Mouse (Mus musculus) urinary bladder, adult 2 months (tissue): ENCODE results near the gene Lrp11. TPM values are rescaled to one million over a fixed set of nuclear protein-coding genes. Genes with fewer than 3 reads are reported as not detected.

Experiments
- DNase-seq: peaks from one replicate; pipeline ENCODE4 v3.0.0; 2022; ENCODE audit warnings: low spot score
- polyA plus RNA-seq: library from polyadenylated mRNA; depleted of rRNA; stranded (reverse); fragments of >200 nt; gene quantifications from 2 replicates; pipeline ENCODE4 v1.2.3, GENCODE M21; 2012; rRNA removed

Gene Lrp11
- polyA plus RNA-seq, 1 experiment = 3.2 TPM

DNA sequence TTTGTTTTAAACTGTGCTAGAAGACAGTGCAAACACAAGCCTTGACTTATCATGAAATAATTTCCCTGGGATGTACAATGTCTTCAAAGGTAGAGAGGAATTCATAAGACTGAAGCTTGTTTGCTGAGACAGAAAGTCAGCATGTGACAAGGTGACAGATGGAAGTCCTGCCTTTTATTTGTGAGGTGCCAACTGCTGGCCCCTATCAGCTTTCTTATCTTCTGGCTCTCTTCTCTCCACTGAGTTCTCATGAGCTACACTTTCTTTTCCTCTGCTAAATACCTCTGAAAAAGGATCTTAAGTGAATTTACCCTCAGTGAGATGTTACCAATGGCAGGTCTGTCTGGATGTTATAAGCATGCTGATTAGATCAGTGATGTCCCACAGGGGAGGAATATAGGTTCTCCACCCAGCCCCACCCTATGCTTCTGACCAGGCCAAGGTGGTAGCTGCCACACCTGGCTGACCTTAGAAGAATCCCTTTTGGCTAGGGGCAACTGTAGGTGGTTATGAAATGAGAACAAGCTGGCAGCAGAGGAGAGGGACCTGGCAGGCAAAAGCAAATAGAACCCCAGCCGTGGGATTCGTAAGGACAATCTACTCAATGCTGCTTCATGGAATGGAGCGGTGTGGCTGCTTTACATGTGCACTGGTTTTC is 34.4 kb downstream of the Lrp11 start:
- no peak for DNase-seq

DNA sequence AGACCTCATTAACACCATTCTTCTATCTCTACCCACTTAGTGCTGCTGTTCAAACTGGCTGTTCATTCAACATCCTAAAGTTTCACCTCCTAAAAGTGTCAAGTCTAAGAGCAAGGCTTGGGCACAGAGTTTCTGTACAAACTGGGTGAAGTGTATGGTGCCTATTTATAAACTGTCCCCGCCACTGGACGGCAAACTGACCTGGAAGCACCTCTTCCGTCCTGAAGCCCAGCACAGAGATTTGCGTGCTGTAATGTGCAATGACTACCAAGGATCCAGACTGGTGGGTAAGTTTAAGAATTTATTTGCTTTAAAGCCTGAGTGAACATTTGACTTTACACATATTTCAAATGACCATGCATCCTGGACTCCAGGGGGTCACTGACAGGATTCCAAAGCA is 39.5 kb downstream of the Lrp11 start:
- DNase-seq = no peak

DNA sequence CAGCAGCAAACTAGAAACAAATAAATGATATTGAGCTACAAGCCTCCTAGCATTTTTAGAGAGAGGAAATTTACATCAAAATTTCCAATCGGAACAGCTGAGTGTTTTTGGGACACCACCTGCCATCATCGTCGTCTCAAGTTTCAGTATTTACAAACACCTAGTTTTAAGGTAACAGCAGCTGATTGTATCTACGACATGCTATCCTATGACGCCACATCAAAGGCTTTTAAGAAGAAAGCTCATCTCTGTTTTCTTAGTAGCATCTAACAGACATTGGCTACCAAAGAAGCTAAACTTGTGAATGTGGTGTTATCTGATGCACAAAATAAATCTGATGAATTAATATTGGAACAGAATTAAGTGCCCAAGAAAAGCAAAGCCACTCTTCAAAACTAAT is 40.7 kb downstream of the Lrp11 start:
- no peak for DNase-seq

DNA sequence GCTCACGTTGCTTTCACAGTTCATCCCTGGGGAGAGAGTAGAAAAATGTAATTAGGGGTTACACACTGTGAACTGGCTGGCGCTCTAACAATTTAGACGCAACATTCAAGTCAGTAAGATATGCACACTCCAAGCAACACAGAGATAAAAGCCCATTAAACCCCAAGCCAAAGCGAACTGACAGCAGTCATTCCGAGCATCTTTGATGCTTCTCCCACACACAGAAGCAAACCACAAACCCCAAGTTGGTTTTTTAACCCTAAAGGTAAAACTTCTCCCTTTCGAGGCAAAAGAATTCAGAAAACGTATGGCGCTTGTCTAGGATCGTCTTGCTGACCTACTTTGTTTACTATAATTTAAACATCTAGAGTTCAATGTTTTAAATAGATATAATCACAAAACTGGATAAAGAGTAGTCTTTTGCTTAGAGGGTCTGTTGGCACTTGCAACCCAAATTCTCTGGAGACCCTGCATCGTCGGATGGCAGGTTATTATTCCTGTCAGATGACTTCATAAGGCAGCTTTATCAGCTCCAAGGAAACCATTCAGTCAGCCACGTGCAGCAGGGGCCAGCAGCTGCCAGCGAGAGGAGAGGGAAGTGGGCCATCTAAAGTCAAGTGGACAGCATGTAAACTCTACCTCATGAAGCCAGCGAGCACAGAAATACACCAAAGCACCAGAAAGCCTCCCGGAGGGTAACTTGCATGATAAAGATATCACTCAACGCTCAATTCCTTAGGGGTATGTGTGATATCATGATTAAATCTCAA is 41.5 kb downstream of the Lrp11 start:
- DNase-seq = no peak

DNA sequence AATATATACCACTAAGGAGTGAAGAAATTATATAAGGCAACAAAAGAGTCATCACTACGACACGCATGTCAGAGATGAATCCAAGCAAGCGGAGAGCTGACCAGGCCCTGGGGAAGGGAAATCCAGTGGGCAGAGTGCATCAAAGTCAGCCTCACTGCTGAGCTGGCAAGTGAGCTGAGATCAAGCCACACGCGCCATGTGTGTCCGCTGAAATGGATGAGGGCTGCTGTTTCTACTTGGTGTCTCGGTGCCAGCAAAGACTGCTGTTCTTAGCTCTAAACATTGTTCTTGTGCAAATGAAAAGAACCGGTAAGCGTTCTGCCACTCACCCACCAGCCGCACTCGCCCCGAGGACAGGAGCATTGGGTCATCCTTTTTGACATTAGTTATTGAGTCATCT is 50.8 kb downstream of the Lrp11 start:
- DNase-seq = no peak

DNA sequence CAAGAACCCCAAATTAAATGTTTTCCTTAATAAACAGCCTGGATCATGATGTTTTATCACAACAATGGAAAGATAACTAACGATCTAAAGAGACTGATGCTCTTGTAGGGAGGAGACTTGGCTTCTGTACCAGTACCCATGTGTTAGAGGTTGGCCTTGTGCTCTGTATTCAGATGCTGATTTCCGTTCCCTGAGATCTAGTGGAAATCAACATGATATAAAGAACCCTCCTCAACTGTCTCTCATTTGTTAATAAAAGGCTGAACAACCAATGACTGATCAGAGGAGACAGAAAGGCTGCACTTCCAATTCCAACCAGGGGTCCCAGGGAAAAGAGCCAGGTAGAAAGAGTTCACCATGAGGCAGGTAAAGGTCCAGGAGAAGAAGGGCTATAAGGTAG is 56.3 kb downstream of the Lrp11 start:
- no peak for DNase-seq

DNA sequence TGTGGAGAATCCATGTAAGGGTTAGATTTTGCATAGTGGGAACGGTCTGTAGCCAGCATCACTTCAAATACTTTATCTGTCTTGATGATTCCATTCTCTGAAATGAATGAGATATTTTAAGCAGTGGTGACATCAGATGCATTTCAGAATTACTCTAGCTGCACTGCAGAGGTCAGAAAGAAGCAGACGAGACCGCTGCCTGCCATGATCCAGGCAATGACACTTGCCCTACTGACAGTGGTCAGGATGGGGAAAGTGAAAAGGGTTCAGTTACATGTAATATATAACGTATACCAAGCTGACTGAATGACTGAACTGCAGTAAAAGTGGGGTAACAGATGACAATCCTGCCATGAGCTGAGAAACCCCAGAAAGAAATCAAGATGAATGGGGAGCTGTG is 59.5 kb downstream of the Lrp11 start:
- no peak for DNase-seq

DNA sequence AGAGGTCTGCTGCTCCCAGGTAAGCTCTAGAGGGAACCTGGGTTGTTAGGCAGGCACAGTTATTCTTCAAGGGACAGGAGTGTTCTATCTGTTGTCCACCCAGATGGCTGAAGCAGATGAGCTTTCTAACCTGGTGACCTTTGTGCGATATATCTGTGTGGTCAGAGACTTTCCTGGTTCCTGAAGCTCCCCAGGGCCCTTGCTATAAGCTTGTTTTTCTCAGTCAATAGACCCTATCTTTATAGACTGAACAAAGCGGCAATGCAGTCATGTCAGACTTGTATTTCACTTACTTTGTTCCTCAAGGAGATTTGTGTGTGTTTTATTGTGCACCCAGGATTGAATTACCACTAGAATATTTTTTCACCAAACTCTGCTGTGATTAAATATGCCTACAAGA is 61.5 kb downstream of the Lrp11 start:
- no peak for DNase-seq

DNA sequence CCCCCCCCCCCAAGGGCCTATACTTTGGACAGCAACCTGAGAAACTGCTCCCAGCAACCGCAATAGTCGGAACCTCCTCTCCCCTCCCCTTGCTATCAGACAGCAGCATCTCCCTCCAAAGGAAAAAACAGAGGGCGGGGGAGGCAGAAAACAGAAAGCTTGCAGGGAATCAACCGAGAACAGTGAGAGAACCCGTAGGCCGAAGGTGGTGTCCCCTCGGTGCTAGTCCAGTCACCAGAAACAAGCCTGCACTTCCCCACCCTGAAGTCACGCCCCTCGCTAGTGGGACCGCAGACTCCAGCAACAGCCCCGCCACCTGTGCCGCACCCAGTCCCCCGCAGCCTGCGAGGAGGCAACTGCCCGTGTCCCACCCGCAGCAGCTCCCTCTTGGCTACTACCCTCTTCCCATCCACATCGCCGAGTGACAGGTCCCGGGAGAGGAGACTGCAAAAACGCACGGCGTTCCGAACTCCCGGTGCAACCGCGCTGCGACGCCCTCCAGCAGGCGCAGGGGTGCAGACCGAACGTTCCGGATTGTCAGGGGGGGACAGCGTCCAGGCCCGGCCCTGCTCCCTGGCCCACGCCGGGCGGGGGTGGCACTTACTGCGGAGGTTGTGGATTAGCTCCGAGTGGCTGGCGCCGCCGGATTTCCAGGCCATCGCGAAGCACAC is 73.0 kb downstream of the Lrp11 start:
- no peak for DNase-seq

DNA sequence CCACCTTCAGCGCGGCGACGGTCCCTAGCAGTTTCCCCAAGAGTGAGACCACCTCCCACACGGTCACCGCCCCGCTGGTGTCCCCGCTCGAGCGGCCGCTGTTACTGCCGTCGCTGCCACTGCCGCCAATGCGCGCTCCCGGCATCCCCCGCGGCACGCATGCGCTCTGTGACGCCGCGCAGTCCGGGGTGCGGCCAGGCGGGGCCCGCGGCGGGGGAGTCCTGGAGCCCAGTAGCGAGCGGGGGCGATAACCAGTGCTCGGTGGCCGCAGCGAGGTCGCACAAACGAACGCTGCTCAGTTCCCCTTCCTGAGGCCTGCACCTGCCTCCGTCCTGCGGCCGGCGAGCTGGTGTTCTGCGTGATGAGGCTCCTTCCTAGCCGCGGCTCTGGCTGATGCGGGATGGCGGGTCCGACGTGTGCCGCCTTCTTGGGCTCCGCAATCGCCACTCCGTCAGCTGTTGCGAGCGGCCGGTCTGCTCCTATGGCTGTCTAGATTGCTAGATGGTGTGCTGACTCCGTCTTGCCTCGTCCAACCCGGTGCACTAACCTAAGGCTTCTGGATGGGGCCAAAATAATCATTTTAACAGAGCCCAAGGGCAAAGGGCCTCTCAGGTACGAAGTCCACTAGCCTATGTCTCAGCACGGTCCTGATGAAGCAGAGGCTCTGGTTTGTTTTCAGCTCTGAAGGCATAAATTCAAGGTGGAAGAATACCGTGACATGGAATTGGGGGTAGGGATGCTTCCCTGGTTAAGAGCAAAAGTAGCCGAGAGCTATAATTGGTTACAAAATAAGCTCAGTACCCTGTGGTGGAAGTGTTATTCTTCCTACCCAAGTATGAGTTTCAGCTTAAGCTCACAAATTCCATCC is 73.8 kb downstream of the Lrp11 start:
- DNase-seq = peak; percentile 93

DNA sequence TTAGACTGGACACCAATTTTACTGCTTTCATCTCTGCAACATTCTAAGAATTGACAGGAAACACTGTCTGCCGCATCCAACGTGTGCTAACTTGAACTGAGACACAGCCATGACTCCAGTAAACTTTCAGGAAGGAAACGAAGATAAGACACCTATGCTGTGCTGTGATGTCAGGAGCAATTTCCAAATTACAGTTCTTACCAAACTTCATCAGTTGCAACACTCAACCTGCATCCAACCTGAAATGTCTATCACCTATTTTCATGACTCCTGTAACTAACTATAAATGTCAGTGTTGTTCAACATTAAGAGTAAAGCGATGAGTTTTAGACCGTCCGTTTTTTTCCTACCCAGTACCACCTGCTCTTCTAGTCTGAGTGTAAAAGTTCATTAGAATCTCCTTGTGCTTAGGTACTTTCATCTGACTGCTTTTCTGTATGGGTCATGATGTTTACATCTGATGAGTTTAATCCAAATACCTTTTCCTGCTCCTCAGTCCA is 74.5 kb downstream of the Lrp11 start:
- DNase-seq = no peak

DNA sequence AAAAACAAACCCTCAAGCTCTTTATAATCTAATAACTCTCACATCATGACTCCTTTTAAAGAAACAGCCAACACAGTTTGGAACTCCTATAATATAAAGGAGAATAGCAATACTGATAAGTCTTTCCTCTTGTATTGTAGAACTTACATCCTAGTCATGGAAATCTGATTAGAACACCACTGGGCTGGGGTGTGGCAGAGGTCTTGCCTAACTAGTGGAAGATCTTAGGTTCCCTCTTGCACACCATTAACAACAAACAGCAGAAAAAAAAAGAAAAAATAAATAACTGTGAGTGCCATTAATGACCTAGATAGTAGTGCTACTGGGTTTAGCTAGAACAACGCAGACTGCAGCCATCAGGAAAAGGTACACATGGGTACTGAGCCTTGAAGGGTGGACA is 75.3 kb downstream of the Lrp11 start:
- no peak for DNase-seq

DNA sequence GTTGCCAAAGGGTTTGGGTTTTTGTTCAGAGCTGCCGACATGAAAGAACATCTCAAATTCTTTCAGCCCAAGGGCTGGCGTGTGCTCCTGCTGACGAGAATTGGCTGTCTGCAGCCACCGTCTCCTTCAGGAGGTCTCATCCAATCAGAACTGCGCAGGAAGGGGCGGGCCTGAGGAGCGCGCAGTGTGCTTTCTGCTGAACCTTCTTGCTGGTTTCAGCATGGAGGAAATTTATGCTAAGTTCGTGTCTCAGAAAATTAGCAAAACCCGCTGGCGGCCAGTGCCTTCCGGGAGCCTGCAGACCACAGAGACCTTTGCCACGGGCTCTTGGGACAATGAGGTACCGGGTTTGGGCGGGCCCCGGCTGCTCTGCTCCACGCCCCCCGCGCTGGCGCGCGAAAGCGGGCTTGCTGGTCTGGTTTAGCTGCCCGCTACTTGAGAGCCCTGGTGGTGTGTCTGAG is 77.8 kb downstream of the Lrp11 start, which contains the start of gene Nup43:
Gene Nup43, plus strand, starts transcription at position 162 of the 461 bp plus-strand sequence.
- peak; percentile 78 for DNase-seq

DNA sequence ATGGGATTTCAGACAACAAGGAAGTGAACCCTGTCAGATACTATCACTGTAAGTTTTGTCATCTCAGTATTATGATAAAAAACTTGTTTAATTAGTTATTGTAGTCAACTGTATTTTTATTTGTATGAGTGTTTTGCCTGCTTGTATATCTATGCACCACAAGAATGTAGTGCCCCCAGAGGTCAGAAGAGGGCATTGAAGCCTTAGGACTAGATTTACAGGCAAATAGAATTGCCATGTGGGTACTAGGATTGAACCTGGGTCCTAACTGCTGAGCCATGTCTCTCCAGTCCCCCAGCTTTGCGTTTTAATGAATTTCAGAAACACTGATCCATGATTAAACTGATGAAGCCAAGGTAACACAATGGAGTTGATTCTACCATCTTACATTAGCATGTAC is 84.1 kb downstream of the Lrp11 start:
- DNase-seq = no peak

Other genes with a start within 250 kb of the Lrp11 start
- gene Ulbp1, start 116.2 kb upstream of the Lrp11 start, polyA plus RNA-seq = 1.4 and 1.6 TPM in 2 replicates
- 10.2 and 12.4 TPM in 2 replicates for gene Nup43, start 77.7 kb downstream of the Lrp11 start, polyA plus RNA-seq
- gene Pcmt1, start 91.3 kb downstream of the Lrp11 start, polyA plus RNA-seq = 61.0 and 67.5 TPM in 2 replicates
- gene Lats1, start 91.4 kb downstream of the Lrp11 start, polyA plus RNA-seq = 17.4 and 17.6 TPM in 2 replicates
- 16.2 and 19.4 TPM in 2 replicates for gene Katna1, start 136.2 kb downstream of the Lrp11 start, polyA plus RNA-seq
- gene Ginm1, start 203.0 kb downstream of the Lrp11 start, polyA plus RNA-seq = 81.8 and 82.6 TPM in 2 replicates
- gene Ppil4, start 203.1 kb downstream of the Lrp11 start, polyA plus RNA-seq = 14.8 and 19.9 TPM in 2 replicates
- gene Zc3h12d, start 242.7 kb downstream of the Lrp11 start, polyA plus RNA-seq = 0.28 and 0.44 TPM in 2 replicates